Mouse (Mus musculus) liver, postnatal 0 days (tissue): ENCODE measurements around the gene Slc38a11.

Experiments
- CTCF ChIP-seq: sonication (generic); IDR thresholded peaks from 2 replicates; pipeline ENCODE4 v1.5.1; 2016; ENCODE audit warnings: antibody characterized with exemption, low read depth
- EP300 ChIP-seq: IDR thresholded peaks from 2 replicates; pipeline ENCODE4 v1.6.1; 2016; ENCODE audit warnings: antibody characterized with exemption, low read depth, mild to moderate bottlenecking

- no peak for TF ChIP-seq EP300
- no peak for TF ChIP-seq CTCF
Observed at GRCm38 (mm10) chr2:65293411-65293810, 70.4 kb downstream of the Slc38a11 start.
